Mouse (Mus musculus) liver, postnatal 0 days (tissue): ENCODE data around the gene Celf2.

Source experiments
- CTCF ChIP-seq: sonication (generic); IDR thresholded peaks from 2 replicates; pipeline ENCODE4 v1.5.1; 2016; ENCODE audit warnings: antibody characterized with exemption, low read depth
- EP300 ChIP-seq: IDR thresholded peaks from 2 replicates; pipeline ENCODE4 v1.6.1; 2016; ENCODE audit warnings: antibody characterized with exemption, low read depth, mild to moderate bottlenecking

DNA sequence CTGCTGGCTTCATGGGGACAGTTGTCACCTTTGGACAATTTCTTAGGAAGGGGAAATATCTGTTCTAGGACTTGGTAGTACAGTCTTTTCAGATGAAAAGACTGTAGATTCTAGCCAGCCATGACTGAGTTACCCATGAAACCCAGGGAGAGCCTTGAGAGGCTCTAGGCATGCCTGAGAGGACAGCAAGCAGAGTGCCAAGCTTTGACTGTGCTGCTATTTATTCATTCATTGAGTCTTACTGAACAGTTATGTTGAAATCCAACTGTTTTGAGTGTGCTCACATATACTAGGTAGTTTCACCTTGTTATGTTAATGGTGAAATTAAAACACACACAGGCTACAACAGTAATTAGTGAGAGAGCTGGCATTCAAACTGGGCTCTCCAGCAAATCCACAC lies 971.3 kb downstream of the Celf2 start:
- TF ChIP-seq CTCF (no peak), EP300 (no peak)
